Mouse (Mus musculus) layer of hippocampus, adult 9-10 months (tissue): ENCODE measurements around the gene Pvr.
A peak's percentile ranks its signal among the peaks of the same experiment; 100 is the strongest.

Experiments
- DNase-seq: peaks from one replicate; pipeline ENCODE4 v3.0.0; 2022; ENCODE audit warnings: low spot score

Pvr gene

GRCm38 (mm10) chr7:19920506-19921261 lies at the start of gene Pvr:
Gene Pvr (minus strand): TSS chr7:19921160.
- peak; percentile 50 for DNase-seq

- DNase-seq: no peak
Observed at GRCm38 (mm10) chr7:19970196-19970595, 49.2 kb upstream of the Pvr start.

- DNase-seq: no peak
Observed at GRCm38 (mm10) chr7:19969541-19970090, 48.7 kb upstream of the Pvr start.

GRCm38 (mm10) chr7:19969106-19969505 lies 48.1 kb upstream of the Pvr start:
- no peak for DNase-seq

- DNase-seq: no peak
Observed at GRCm38 (mm10) chr7:19964985-19965579, 44.1 kb upstream of the Pvr start, which contains the start of gene Ceacam20. Gene Ceacam20 (plus strand): TSS chr7:19965412.

GRCm38 (mm10) chr7:19962423-19962822 lies 41.5 kb upstream of the Pvr start:
- no peak for DNase-seq

- DNase-seq: peak; percentile 91
Observed at GRCm38 (mm10) chr7:19956341-19956781, 35.4 kb upstream of the Pvr start.

- no peak for DNase-seq
Observed at GRCm38 (mm10) chr7:19955861-19956260, 34.9 kb upstream of the Pvr start.

- DNase-seq: no peak
Observed at GRCm38 (mm10) chr7:19953054-19953453, 32.1 kb upstream of the Pvr start.

- no peak for DNase-seq
Observed at GRCm38 (mm10) chr7:19952320-19952986, 31.5 kb upstream of the Pvr start.

- DNase-seq: no peak
Observed at GRCm38 (mm10) chr7:19950589-19950988, 29.6 kb upstream of the Pvr start, which contains the start of gene Igsf23. Gene Igsf23 (minus strand): TSS chr7:19950756.

- no peak for DNase-seq
Observed at GRCm38 (mm10) chr7:19949996-19950395, 29.0 kb upstream of the Pvr start.

- no peak for DNase-seq
Observed at GRCm38 (mm10) chr7:19948956-19949355, 28.0 kb upstream of the Pvr start.

GRCm38 (mm10) chr7:19945821-19946515 lies 25.0 kb upstream of the Pvr start:
- no peak for DNase-seq

- DNase-seq: no peak
Observed at GRCm38 (mm10) chr7:19945201-19945600, 24.2 kb upstream of the Pvr start.

GRCm38 (mm10) chr7:19944709-19945108 lies 23.7 kb upstream of the Pvr start:
- no peak for DNase-seq

- no peak for DNase-seq
Observed at GRCm38 (mm10) chr7:19940256-19940655, 19.3 kb upstream of the Pvr start.

GRCm38 (mm10) chr7:19939555-19940235 lies 18.7 kb upstream of the Pvr start:
- DNase-seq: peak; percentile 32

GRCm38 (mm10) chr7:19937229-19937821 lies 16.4 kb upstream of the Pvr start:
- DNase-seq: no peak

GRCm38 (mm10) chr7:19935961-19936360 lies 15.0 kb upstream of the Pvr start:
- DNase-seq: no peak

- no peak for DNase-seq
Observed at GRCm38 (mm10) chr7:19935171-19935751, 14.3 kb upstream of the Pvr start.
